Mouse (Mus musculus): ENCODE data around the gene Prkar1b.

GRCm38 (mm10) chr5:139090162-139090561 is 59.6 kb downstream of the Prkar1b start:
- TF ChIP-seq CTCF (IDR thresholded peaks at IDR 0.05; ENCODE audit: control insufficient read depth, insufficient read depth, insufficient read length) = no peak
- TF ChIP-seq CEBPB (IDR thresholded peaks at IDR 0.05; ENCODE audit: low read depth) = no peak
- TF ChIP-seq MAX (IDR thresholded peaks at IDR 0.05) = no peak
- TF ChIP-seq USF1 (IDR thresholded peaks at IDR 0.05; ENCODE audit: low read depth) = no peak

Data from C2C12 (cell line).